8 mouse cellular contexts compared by ENCODE assay signal in genomic region chr14:61046091-61046681, GRCm38 (mm10). TPM values are rescaled to one million over a fixed set of nuclear protein-coding genes. Genes with fewer than 3 reads are reported as not detected.
DNase-seq lines count a peak whose midpoint lies in the region; ATAC-seq lines count a peak whose summit lies in the region.

TSS of gene Tnfrsf19 (minus strand) at chr14:61046490.

- H3K9me3 ChIP-seq in hindbrain, embryonic 11.5 days (ENCODE audit: control insufficient read depth, low read length): no peaks in the 10 kb centered on the region

- peak; percentile 97 for ATAC-seq in hindbrain, embryonic 11.5 days (ENCODE audit: low FRiP score)

- no peaks in the 10 kb centered on the region for H3K4me1 ChIP-seq in hindbrain, embryonic 11.5 days (replicated peaks; ENCODE audit: control insufficient read depth, insufficient read depth, low read length)

- H3K4me3 ChIP-seq in hindbrain, embryonic 11.5 days (ENCODE audit: low read depth, low read length): peak within 1 kb of the TSS; percentile 37

- H3K27ac ChIP-seq in hindbrain, embryonic 11.5 days (ENCODE audit: low read depth, low read length): peak within 1 kb of the TSS; percentile 78

- no peaks in the 10 kb centered on the region for H3K36me3 ChIP-seq in hindbrain, embryonic 11.5 days (ENCODE audit: control insufficient read depth, insufficient read depth, low read length)

- peak within 1 kb of the TSS; percentile 80 for H3K4me2 ChIP-seq in hindbrain, embryonic 11.5 days (replicated peaks; ENCODE audit: low read depth, low read length)

- peak; percentile 5 for DNase-seq in NIH3T3 (ENCODE audit: low read depth)
- peak; percentile 42 for DNase-seq in cerebellum, adult 9-11 months
- peak; percentile 66 to 76 for DNase-seq in frontal cortex, postnatal 14 days (ENCODE audit: low spot score in 2 of 2)
- DNase-seq in hindbrain, embryonic 11.5 days (ENCODE audit: low spot score): peak; percentile 89
- DNase-seq in left cerebral cortex, adult 18-20 months (ENCODE audit: low spot score in 2 of 2): peak; percentile 77 to 79
- DNase-seq in lung, postnatal 36 days: peak; percentile 79
- DNase-seq in right cerebral cortex, adult 2 months (ENCODE audit: low spot score in 2 of 2): peak; percentile 81
- peak; percentile 73 for DNase-seq in urinary bladder, adult 2 months (ENCODE audit: low spot score)

- H3K9ac ChIP-seq in hindbrain, embryonic 11.5 days (ENCODE audit: low read depth, low read length): peak within 1 kb of the TSS; percentile 56

- peaks cover 2% of the 10 kb centered on the region; the same call in 1 of the 2 replicates for H3K27me3 ChIP-seq in hindbrain, embryonic 11.5 days (ENCODE audit: control insufficient read depth, insufficient read depth, low read length)

- 0% methylated on average over 38 of the region's 38 CpGs for WGBS in hindbrain, embryonic 11.5 days

RNA-seq across cellular contexts. Expression of gene Tnfrsf19, which starts in this region (rescaled TPM):
- polyA plus RNA-seq in hindbrain, embryonic 11.5 days (2014; fragmentation: Nextera tagmentation; extraction: Ambion mirVana): 55.0 and 59.6 TPM in 2 replicates
- 10 to 100 TPM; 56.7 to 58.1 TPM for total RNA-seq in left cerebral cortex, adult 18-20 months (2021)
- polyA plus RNA-seq in urinary bladder, adult 2 months (2012; rRNA removed): 36.9 and 45.7 TPM in 2 replicates

Comparison
In these comparisons a context has a peak if more than half of its experiments do, and no peak if none do; other contexts are left out.
1. Peak in every context shown above with its lines: DNase-seq, ATAC-seq, H3K4me3 ChIP-seq and H3K27ac ChIP-seq.
2. DNase-seq: peak in every context shown above with its lines; median percentile 89 in hindbrain, embryonic 11.5 days; 81 in right cerebral cortex, adult 2 months; 79 in lung, postnatal 36 days; 78 in left cerebral cortex, adult 18-20 months; 73 in urinary bladder, adult 2 months; 71 in frontal cortex, postnatal 14 days; 42 in cerebellum, adult 9-11 months; 5 in NIH3T3.